8 mouse cellular contexts compared by ENCODE assay signal in genomic region chr7:98968082-98968674, GRCm38 (mm10).
DNase-seq lines count a peak whose midpoint lies in the region; ATAC-seq and TF ChIP-seq lines count a peak whose summit lies in the region.

No protein-coding gene starts in this region.

- H3K4me1 ChIP-seq in hindbrain, embryonic 10.5 days (replicated peaks): peaks cover 21% of the 10 kb centered on the region
- H3K4me1 ChIP-seq in hindbrain, embryonic 11.5 days (replicated peaks; ENCODE audit: control insufficient read depth, insufficient read depth, low read length): no peaks in the 10 kb centered on the region
- no peaks in the 10 kb centered on the region for H3K4me1 ChIP-seq in ES-Bruce4 (ENCODE audit: control insufficient read depth, insufficient read depth, low read length)
- peaks cover 19% of the 10 kb centered on the region for H3K4me1 ChIP-seq in embryonic facial prominence, embryonic 15.5 days
- H3K4me1 ChIP-seq in midbrain, embryonic 13.5 days (replicated peaks): peaks cover 29% of the 10 kb centered on the region

- intact Hi-C loops in gastrocnemius, postnatal 36 days (cut with DNase I): no loop called here

- no peaks in the 10 kb centered on the region; the same call in 1 of the 2 replicates for H3K9me3 ChIP-seq in hindbrain, embryonic 10.5 days
- no peaks in the 10 kb centered on the region for H3K9me3 ChIP-seq in hindbrain, embryonic 11.5 days (ENCODE audit: control insufficient read depth, low read length)
- no peaks in the 10 kb centered on the region for H3K9me3 ChIP-seq in ES-Bruce4 (replicated peaks; ENCODE audit: control insufficient read depth, insufficient read depth, low read length, poor library complexity, severe bottlenecking)
- H3K9me3 ChIP-seq in embryonic facial prominence, embryonic 15.5 days (replicated peaks): no peaks in the 10 kb centered on the region
- no peaks in the 10 kb centered on the region for H3K9me3 ChIP-seq in midbrain, embryonic 13.5 days

- ATAC-seq in hindbrain, embryonic 11.5 days (ENCODE audit: low FRiP score): no peak
- ATAC-seq in embryonic facial prominence, embryonic 15.5 days (ENCODE audit: insufficient number of reproducible peaks, low FRiP score, low TSS enrichment, low read depth): peak; percentile 34; the same call in 1 of the 2 replicates
- peak; percentile 53; the same call in 1 of the 2 replicates for ATAC-seq in midbrain, embryonic 13.5 days

- no peak for TF ChIP-seq EP300 in ES-Bruce4 (IDR thresholded peaks at IDR 0.05; ENCODE audit: insufficient read depth, low read depth, low read length)

- peaks cover 2% of the 10 kb centered on the region; the same call in 1 of the 2 replicates for H3K27me3 ChIP-seq in hindbrain, embryonic 10.5 days (ENCODE audit: insufficient read depth, poor library complexity, severe bottlenecking)
- no peaks in the 10 kb centered on the region for H3K27me3 ChIP-seq in hindbrain, embryonic 11.5 days (ENCODE audit: control insufficient read depth, insufficient read depth, low read length)
- H3K27me3 ChIP-seq in ES-Bruce4 (ENCODE audit: control insufficient read depth, insufficient read depth, low read length, poor library complexity, severe bottlenecking): no peaks in the 10 kb centered on the region
- no peaks in the 10 kb centered on the region for H3K27me3 ChIP-seq in embryonic facial prominence, embryonic 15.5 days
- H3K27me3 ChIP-seq in midbrain, embryonic 13.5 days: peaks cover 9% of the 10 kb centered on the region; the same call in 1 of the 2 replicates

- TF ChIP-seq CTCF in ES-Bruce4 (IDR thresholded peaks at IDR 0.05; ENCODE audit: low read depth, low read length): no peak

- no peak for TF ChIP-seq POLR2A in ES-Bruce4 (IDR thresholded peaks at IDR 0.05; ENCODE audit: insufficient read depth, low read length)

- DNase-seq in hindbrain, embryonic 10.5 days (ENCODE audit: low spot score): no peak
- DNase-seq in hindbrain, embryonic 11.5 days (ENCODE audit: low spot score): no peak
- no peak for DNase-seq in gastrocnemius, postnatal 36 days
- DNase-seq in thymus, postnatal 4 days: no peak
- DNase-seq in gastrocnemius, postnatal 25 days: no peak

- no peak overlapping the region for H3K4me2 ChIP-seq in hindbrain, embryonic 11.5 days (replicated peaks; ENCODE audit: low read depth, low read length)
- H3K4me2 ChIP-seq in embryonic facial prominence, embryonic 15.5 days (replicated peaks): peak overlapping the region; percentile 8
- peak overlapping the region; percentile 44 for H3K4me2 ChIP-seq in midbrain, embryonic 13.5 days (replicated peaks)

- H3K36me3 ChIP-seq in hindbrain, embryonic 10.5 days: no peaks in the 10 kb centered on the region
- H3K36me3 ChIP-seq in hindbrain, embryonic 11.5 days (ENCODE audit: control insufficient read depth, insufficient read depth, low read length): no peaks in the 10 kb centered on the region
- no peaks in the 10 kb centered on the region for H3K36me3 ChIP-seq in ES-Bruce4 (ENCODE audit: control insufficient read depth, insufficient read depth, low read length, poor library complexity, severe bottlenecking)
- no peaks in the 10 kb centered on the region for H3K36me3 ChIP-seq in embryonic facial prominence, embryonic 15.5 days
- no peaks in the 10 kb centered on the region for H3K36me3 ChIP-seq in midbrain, embryonic 13.5 days

- 0 out of 2 replicates have a peak overlapping the region, but pooled peaks have one; percentile 18 for H3K4me3 ChIP-seq in hindbrain, embryonic 10.5 days
- no peak overlapping the region for H3K4me3 ChIP-seq in hindbrain, embryonic 11.5 days (ENCODE audit: low read depth, low read length)
- H3K4me3 ChIP-seq in ES-Bruce4 (ENCODE audit: low read depth, low read length): no peak overlapping the region
- H3K4me3 ChIP-seq in embryonic facial prominence, embryonic 15.5 days (replicated peaks): no peak overlapping the region
- peak overlapping the region; percentile 14 for H3K4me3 ChIP-seq in midbrain, embryonic 13.5 days (replicated peaks)

- H3K27ac ChIP-seq in hindbrain, embryonic 10.5 days: peak overlapping the region; percentile 69
- H3K27ac ChIP-seq in hindbrain, embryonic 11.5 days (ENCODE audit: low read depth, low read length): no peak overlapping the region
- H3K27ac ChIP-seq in ES-Bruce4 (ENCODE audit: insufficient read depth, low read length): peak overlapping the region; percentile 38; the same call in 1 of the 2 replicates
- H3K27ac ChIP-seq in embryonic facial prominence, embryonic 15.5 days (replicated peaks): no peak overlapping the region
- no peak overlapping the region for H3K27ac ChIP-seq in midbrain, embryonic 13.5 days

- WGBS in hindbrain, embryonic 10.5 days: 22% methylated on average over 16 of the region's 16 CpGs
- WGBS in hindbrain, embryonic 11.5 days: 21% methylated on average over 16 of the region's 16 CpGs
- WGBS in embryonic facial prominence, embryonic 15.5 days: 14% methylated on average over 16 of the region's 16 CpGs
- WGBS in midbrain, embryonic 13.5 days: 3% methylated on average over 16 of the region's 16 CpGs

- no peak overlapping the region for H3K9ac ChIP-seq in hindbrain, embryonic 11.5 days (ENCODE audit: low read depth, low read length)
- no peak overlapping the region for H3K9ac ChIP-seq in ES-Bruce4 (ENCODE audit: low read depth, poor library complexity, severe bottlenecking)
- H3K9ac ChIP-seq in embryonic facial prominence, embryonic 15.5 days: no peak overlapping the region
- H3K9ac ChIP-seq in midbrain, embryonic 13.5 days (replicated peaks): peak overlapping the region; percentile 58

Comparison
In these comparisons a context has a peak if more than half of its experiments do, and no peak if none do; other contexts are left out.
1. H3K27ac ChIP-seq: peak in hindbrain, embryonic 10.5 days (single experiment) and ES-Bruce4 (single experiment); none in hindbrain, embryonic 11.5 days (single experiment), embryonic facial prominence, embryonic 15.5 days (single experiment) and midbrain, embryonic 13.5 days (single experiment).
2. H3K4me3 ChIP-seq: peak in hindbrain, embryonic 10.5 days (single experiment) and midbrain, embryonic 13.5 days (single experiment); none in hindbrain, embryonic 11.5 days (single experiment), ES-Bruce4 (single experiment) and embryonic facial prominence, embryonic 15.5 days (single experiment).